Mouse (Mus musculus): ENCODE data around the gene Ubap1.

DNA sequence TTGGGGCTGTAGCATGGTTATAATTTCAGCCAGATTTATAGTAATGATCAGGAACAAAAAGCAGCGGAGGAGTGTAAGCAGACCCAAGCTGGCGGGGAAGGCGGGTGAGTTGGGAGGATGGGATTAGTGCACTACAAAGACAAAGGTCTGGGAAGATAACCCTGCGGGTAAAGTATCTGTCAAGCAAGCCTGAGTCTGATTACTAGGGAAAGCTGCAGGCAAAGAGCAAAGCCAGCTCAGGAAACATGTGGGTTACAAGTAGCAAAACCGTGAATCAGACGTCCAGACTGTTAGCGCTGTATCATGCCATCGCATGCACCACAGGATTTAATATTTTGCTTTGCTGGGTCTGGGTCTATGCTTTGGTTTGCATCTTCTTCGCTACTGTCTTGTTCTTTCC lies 57.8 kb downstream of the Ubap1 start:
- TF ChIP-seq CTCF (IDR thresholded peaks at IDR 0.05; ENCODE audit: low read depth) (no peak), EP300 (optimal IDR thresholded peaks at IDR 0.05) (no peak)

Measured in stomach, postnatal 0 days (tissue).